Mouse (Mus musculus) myocyte (in vitro differentiated cells): ENCODE results near the gene Fam20c.

Experiments
- E2F4 ChIP-seq: IDR thresholded peaks from one replicate; pipeline ENCODE4 v1.6.1; 2011; ENCODE audit warnings: mild to moderate bottlenecking, control low read depth, moderate library complexity; ENCODE audit not compliant: insufficient read depth
- POLR2A ChIP-seq: IDR thresholded peaks from one replicate; pipeline ENCODE4 v1.6.1; 2011; ENCODE audit warnings: low read depth, mild to moderate bottlenecking, control low read depth, moderate library complexity; ENCODE audit not compliant: insufficient read length
- POLR2AphosphoS2 ChIP-seq: IDR thresholded peaks from one replicate; pipeline ENCODE4 v1.6.1; 2011; ENCODE audit warnings: low read depth, control low read depth; ENCODE audit not compliant: insufficient read length
- REST ChIP-seq: IDR thresholded peaks from one replicate; pipeline ENCODE4 v1.6.1; 2011; ENCODE audit warnings: mild to moderate bottlenecking, control low read depth, moderate library complexity; ENCODE audit not compliant: insufficient read depth, insufficient read length
- USF1 ChIP-seq: IDR thresholded peaks from one replicate; pipeline ENCODE4 v1.6.1; 2011; ENCODE audit warnings: low read depth, mild to moderate bottlenecking, control low read depth, moderate library complexity

- TF ChIP-seq REST (no peak), POLR2A (no peak), USF1 (no peak), POLR2AphosphoS2 (no peak), E2F4 (no peak)
Observed at GRCm38 (mm10) chr5:138757135-138757534, 2.8 kb downstream of the Fam20c start.
